Mouse (Mus musculus) hindbrain, postnatal 0 days (tissue): ENCODE data around the gene Thegl. TPM values are rescaled to one million over a fixed set of nuclear protein-coding genes. Genes with fewer than 3 reads are reported as not detected.

Source experiments
- ATAC-seq: fragments of 200-750 bp; cut with Nextera tagmentation; 2 replicates; pipeline ENCODE4 v1.8.0; 2017; ENCODE audit warnings: mild to moderate bottlenecking, moderate TSS enrichment, moderate library complexity
- DNase-seq: peaks from one replicate; pipeline ENCODE4 v3.0.0-alpha.2; 2015; ENCODE audit warnings: low spot score
- H3K27ac ChIP-seq: fragments of 300-500 bp; sonication (generic); 2 replicates; pipeline ENCODE4 v1.5.1; 2014; ENCODE audit warnings: mild to moderate bottlenecking
- H3K27me3 ChIP-seq: fragments of 300-500 bp; sonication (generic); 2 replicates; pipeline ENCODE4 v1.6.1; 2014; ENCODE audit warnings: low read length, mixed read lengths; ENCODE audit not compliant: insufficient read depth
- H3K36me3 ChIP-seq: fragments of 300-500 bp; sonication (generic); 2 replicates; pipeline ENCODE4 v1.6.1; 2014; ENCODE audit warnings: low read length, mixed read lengths; ENCODE audit not compliant: insufficient read depth
- H3K4me1 ChIP-seq: fragments of 300-500 bp; sonication (generic); 2 replicates; pipeline ENCODE4 v1.6.1; 2014; ENCODE audit warnings: antibody characterized with exemption, low read length, mixed read lengths; ENCODE audit not compliant: insufficient read depth
- H3K4me2 ChIP-seq: fragments of 300-500 bp; sonication (generic); 2 replicates; pipeline ENCODE4 v1.6.1; 2014; ENCODE audit warnings: low read depth, mild to moderate bottlenecking, low read length, moderate library complexity, mixed read lengths
- H3K4me3 ChIP-seq: fragments of 300-500 bp; sonication (generic); 2 replicates; pipeline ENCODE4 v1.5.1; 2014; ENCODE audit warnings: low read length
- H3K9ac ChIP-seq: fragments of 300-500 bp; sonication (generic); replicated peaks from 2 replicates; pipeline ENCODE4 v1.6.1; 2014; ENCODE audit warnings: mild to moderate bottlenecking, low read length, moderate library complexity, mixed read lengths
- H3K9me3 ChIP-seq: fragments of 300-500 bp; sonication (generic); 2 replicates; pipeline ENCODE4 v1.6.1; 2016; ENCODE audit warnings: low read length, mixed read lengths
- CTCF ChIP-seq: IDR thresholded peaks from 2 replicates; pipeline ENCODE4 v1.5.1; 2016; ENCODE audit warnings: antibody characterized with exemption, control low read depth, low read depth
- WGBS: fragments of 180-500 bp; shearing (Covaris S2); extraction: QIAGEN DNeasy Blood & Tissue Kit; methylation state at CpG from one replicate; pipeline ENCODE4 v1.1.7; 2014; 5-methylcytosine and 5-hydroxymethylcytosine counted together
- polyA plus RNA-seq: library from polyadenylated mRNA; unstranded; fragments of >200 nt; fragmentation: Nextera tagmentation; extraction: Ambion mirVana; gene quantifications from 2 replicates; pipeline ENCODE4 v1.2.1, GENCODE M21; 2015
- total RNA-seq: library from RNA; depleted of rRNA; stranded (reverse); fragments of >200 nt; gene quantifications from 2 replicates; pipeline ENCODE4 v1.2.3, GENCODE M21; 2014

Thegl gene
- total and polyA plus RNA-seq, 2 experiments from 2014 or later = 0.63 to 0.81 TPM

DNA sequence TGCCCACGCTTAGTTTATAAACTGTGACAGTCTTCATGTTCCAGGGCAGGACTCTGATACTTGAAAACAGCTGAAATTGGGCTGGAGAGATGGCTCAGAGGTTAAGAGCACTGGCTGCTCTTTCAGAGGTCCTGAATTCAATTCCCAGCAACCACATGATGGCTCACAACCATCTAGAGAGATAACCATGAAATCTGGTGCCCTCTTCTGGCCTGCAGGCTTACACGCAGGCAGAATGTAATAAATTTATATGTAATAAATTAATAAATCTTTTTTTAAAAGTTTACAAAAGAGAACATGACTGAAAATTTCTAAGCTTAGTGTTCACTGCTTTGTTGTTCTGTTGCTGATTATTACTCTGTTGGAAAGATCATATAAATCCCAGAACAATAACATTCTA is 55.2 kb downstream of the Thegl start:
- ATAC-seq (no peak), DNase-seq (no peak)
- H3K4me2 ChIP-seq = no peak overlapping the region
- no peaks in the 10 kb centered on the region for H3K27me3 ChIP-seq
- H3K36me3 ChIP-seq = no peaks in the 10 kb centered on the region
- H3K4me1 ChIP-seq = no peaks in the 10 kb centered on the region
- peak; percentile 30 for TF ChIP-seq CTCF
- H3K9me3 ChIP-seq = no peaks in the 10 kb centered on the region
- 85% methylated on average over 2 of the region's 2 CpGs for WGBS
- no peak overlapping the region for H3K9ac ChIP-seq
- no peak overlapping the region for H3K4me3 ChIP-seq
- no peak overlapping the region for H3K27ac ChIP-seq

GRCm38 (mm10) chr5:77071626-77072025 is 55.8 kb downstream of the Thegl start:
- 79% methylated on average over 3 of the region's 3 CpGs for whole genome bisulfite sequencing
- 0 out of 2 replicates have a peak, but pooled peaks have one; percentile 38 for ATAC-seq
- Histone ChIP-seq H3K4me3 (no peak overlapping the region), H3K9me3 (no peaks in the 10 kb centered on the region), H3K9ac (no peak overlapping the region), H3K27me3 (no peaks in the 10 kb centered on the region), H3K27ac (no peak overlapping the region), H3K36me3 (no peaks in the 10 kb centered on the region), H3K4me1 (no peaks in the 10 kb centered on the region), H3K4me2 (no peak overlapping the region)
- peak; percentile 47 for DNase-seq
- TF ChIP-seq CTCF = peak; percentile 66

GRCm38 (mm10) chr5:77073794-77074193 is 58.0 kb downstream of the Thegl start:
- Histone ChIP-seq H3K4me1 (no peaks in the 10 kb centered on the region), H3K9ac (no peak overlapping the region), H3K9me3 (no peaks in the 10 kb centered on the region), H3K36me3 (no peaks in the 10 kb centered on the region), H3K4me2 (no peak overlapping the region), H3K4me3 (no peak overlapping the region), H3K27me3 (no peaks in the 10 kb centered on the region), H3K27ac (no peak overlapping the region)
- DNase-seq (no peak), ATAC-seq (no peak)
- 91% methylated on average over 8 of the region's 8 CpGs for WGBS
- TF ChIP-seq CTCF = no peak

- 61% methylated on average over 2 of the region's 2 CpGs for WGBS
- no peak for TF ChIP-seq CTCF
- Histone ChIP-seq H3K9me3 (no peaks in the 10 kb centered on the region), H3K9ac (no peak overlapping the region), H3K36me3 (no peaks in the 10 kb centered on the region), H3K4me3 (no peak overlapping the region), H3K27me3 (no peaks in the 10 kb centered on the region), H3K27ac (no peak overlapping the region), H3K4me2 (no peak overlapping the region), H3K4me1 (no peaks in the 10 kb centered on the region)
- no peak for ATAC-seq
- DNase-seq = peak; percentile 36
These were observed 59.1 kb downstream of the Thegl start for GRCm38 (mm10) chr5:77074914-77075313.

DNA sequence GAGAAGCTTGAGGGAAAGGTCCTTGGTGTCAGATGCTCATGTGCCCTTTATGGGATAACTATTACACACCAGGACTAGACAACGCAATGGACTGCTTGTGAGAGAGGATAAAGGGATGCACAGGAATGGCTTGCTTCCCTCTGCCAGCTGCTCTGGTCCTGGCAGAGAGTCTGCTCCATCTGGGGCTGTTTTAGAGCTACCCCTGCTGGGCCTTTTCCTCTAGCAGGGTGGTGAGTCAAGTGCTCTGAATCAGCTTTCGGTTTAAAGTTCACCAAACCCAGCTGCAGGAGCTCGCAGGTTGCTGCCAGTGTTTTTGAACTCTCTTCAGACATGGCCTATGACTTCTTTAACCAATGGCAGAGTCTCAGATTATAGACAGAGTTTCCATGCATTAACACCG is 60.1 kb downstream of the Thegl start:
- Histone ChIP-seq H3K27me3 (no peaks in the 10 kb centered on the region), H3K4me1 (no peaks in the 10 kb centered on the region), H3K9ac (no peak overlapping the region), H3K36me3 (no peaks in the 10 kb centered on the region), H3K4me2 (no peak overlapping the region), H3K27ac (no peak overlapping the region), H3K4me3 (no peak overlapping the region), H3K9me3 (no peaks in the 10 kb centered on the region)
- DNase-seq (no peak), ATAC-seq (no peak)
- 65% methylated on average over 4 of the region's 4 CpGs for WGBS
- TF ChIP-seq CTCF = no peak

DNA sequence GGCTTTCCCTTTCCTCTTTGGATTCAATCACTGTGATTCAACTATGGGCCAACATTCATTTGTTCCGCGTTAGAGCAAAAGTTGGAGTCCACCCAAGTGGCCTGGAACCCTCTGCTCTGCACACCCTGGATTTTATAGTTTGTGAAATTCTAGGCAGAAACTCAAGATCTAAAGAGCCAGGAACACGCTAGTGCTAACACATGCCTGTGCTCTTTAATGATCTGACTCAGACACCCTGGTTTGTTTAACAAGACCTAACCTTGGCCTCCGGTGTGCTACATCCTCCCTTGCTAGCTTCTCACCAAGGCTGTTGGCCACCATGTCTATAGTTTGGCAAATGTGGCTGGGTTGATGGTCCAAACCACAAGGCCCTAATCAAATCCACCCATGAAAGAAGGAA is 64.9 kb downstream of the Thegl start:
- DNase-seq (no peak), ATAC-seq (no peak)
- H3K27ac ChIP-seq = no peak overlapping the region
- H3K9ac ChIP-seq = no peak overlapping the region
- no peak overlapping the region for H3K4me3 ChIP-seq
- no peaks in the 10 kb centered on the region for H3K9me3 ChIP-seq
- no peaks in the 10 kb centered on the region for H3K36me3 ChIP-seq
- no peaks in the 10 kb centered on the region for H3K4me1 ChIP-seq
- H3K4me2 ChIP-seq = no peak overlapping the region
- 87% methylated on average over 4 of the region's 4 CpGs for WGBS
- TF ChIP-seq CTCF = no peak
- H3K27me3 ChIP-seq = no peaks in the 10 kb centered on the region

- no peak overlapping the region for H3K4me2 ChIP-seq
- H3K27me3 ChIP-seq = no peaks in the 10 kb centered on the region
- no peak for ATAC-seq
- no peak overlapping the region for H3K27ac ChIP-seq
- no peaks in the 10 kb centered on the region for H3K36me3 ChIP-seq
- DNase-seq = no peak
- TF ChIP-seq CTCF = no peak
- 87% methylated on average over 7 of the region's 7 CpGs for WGBS
- no peak overlapping the region for H3K9ac ChIP-seq
- H3K4me1 ChIP-seq = no peaks in the 10 kb centered on the region
- no peaks in the 10 kb centered on the region for H3K9me3 ChIP-seq
- H3K4me3 ChIP-seq = no peak overlapping the region
These were observed 66.9 kb downstream of the Thegl start for GRCm38 (mm10) chr5:77082735-77083134.
